Comparison of ENCODE assay signal across 8 mouse cellular contexts in genomic region chr4:125065517-125066307, GRCm38 (mm10). TPM values are rescaled to one million over a fixed set of nuclear protein-coding genes. Genes with fewer than 3 reads are reported as not detected.
A peak's percentile ranks its signal among the peaks of the same experiment; 100 is the strongest.
DNase-seq lines count a peak whose midpoint lies in the region; ATAC-seq and TF ChIP-seq lines count a peak whose summit lies in the region.

Gene Dnali1, minus strand, starts transcription at chr4:125065703.

- peak; percentile 16 to 52 for DNase-seq in urinary bladder, adult 18-20 months (ENCODE audit: low spot score in 2 of 2)
- no peak for DNase-seq in urinary bladder, adult 2 months (ENCODE audit: low spot score)
- peak; percentile 47 for DNase-seq in gastrocnemius, postnatal 25 days
- peak; percentile 84 for DNase-seq in induced T-regulatory cell, adult 2 months (ENCODE audit: low read depth)
- peak; percentile 70 for DNase-seq in liver
- peak; percentile 60 to 74 for DNase-seq in spleen, postnatal 4 days (ENCODE audit: low spot score in 2 of 2)

- no peak for TF ChIP-seq CTCF in cortical plate, adult 2 months (IDR thresholded peaks at IDR 0.05; ENCODE audit: extremely low read depth, insufficient read depth, low read length)

- H3K4me1 ChIP-seq in cortical plate, adult 2 months (ENCODE audit: control insufficient read depth, insufficient read depth, low read length) = peaks cover 5% of the 10 kb centered on the region; the same call in 1 of the 2 replicates
- H3K4me1 ChIP-seq in midbrain, embryonic 15.5 days = peaks cover 21% of the 10 kb centered on the region

- peak within 1 kb of the TSS; percentile 85 for H3K4me3 ChIP-seq in cortical plate, adult 2 months (ENCODE audit: insufficient read depth, low read length)
- peak within 1 kb of the TSS; percentile 86 for H3K4me3 ChIP-seq in midbrain, embryonic 15.5 days

- no peaks in the 10 kb centered on the region for H3K9me3 ChIP-seq in midbrain, embryonic 15.5 days

- H3K4me2 ChIP-seq in midbrain, embryonic 15.5 days = peak within 1 kb of the TSS; percentile 82

- H3K27me3 ChIP-seq in midbrain, embryonic 15.5 days (replicated peaks) = 0 out of 2 replicates have a peak, but pooled peaks cover 6% of the 10 kb centered on the region

- H3K9ac ChIP-seq in midbrain, embryonic 15.5 days = peak within 1 kb of the TSS; percentile 74

- peaks cover 6% of the 10 kb centered on the region for H3K36me3 ChIP-seq in midbrain, embryonic 15.5 days (replicated peaks)

- 0 out of 2 replicates have a peak, but pooled peaks have one; percentile 3 for ATAC-seq in midbrain, embryonic 15.5 days (replicated peaks)

- H3K27ac ChIP-seq in cortical plate, adult 2 months (ENCODE audit: insufficient read depth, low read length) = no peak within 1 kb of the TSS
- peak within 1 kb of the TSS; percentile 70 for H3K27ac ChIP-seq in midbrain, embryonic 15.5 days

- TF ChIP-seq POLR2A in cortical plate, adult 2 months (IDR thresholded peaks at IDR 0.05; ENCODE audit: extremely low read depth, insufficient read depth, low read length) = no peak

- 2% methylated on average over 26 of the region's 26 CpGs for WGBS in midbrain, embryonic 15.5 days

RNA-seq across cellular contexts. Expression of gene Dnali1, which starts in this region (rescaled TPM):
- 0.03 and 0.10 TPM in 2 replicates for polyA plus RNA-seq in urinary bladder, adult 2 months (2012; rRNA removed)
- 0.51 and 1.3 TPM in 2 replicates for polyA plus RNA-seq in cortical plate, adult 2 months (2012; rRNA removed)
- not detected for total RNA-seq in gastrocnemius, postnatal 25 days (2021)
- 1.3 and 1.5 TPM in 2 replicates for polyA plus RNA-seq in midbrain, embryonic 15.5 days (2015; fragmentation: Nextera tagmentation; extraction: Ambion mirVana)

Comparison
In these comparisons a context has a peak if more than half of its experiments do, and no peak if none do; other contexts are left out.
1. Peak in DNase-seq in gastrocnemius, postnatal 25 days; RNA of the gene not detected or under 1 TPM.